Comparison of ENCODE assay signal across 25 mouse cellular contexts in genomic region chr7:139516661-139517016, GRCm38 (mm10).
DNase-seq lines count a peak whose midpoint lies in the region; ATAC-seq and TF ChIP-seq lines count a peak whose summit lies in the region.
"Had no signal": no experiment of that assay in that cellular context is flagged by ENCODE, and none has a peak within 500 bp of the region (broad histone marks: within the 10 kb centered on the region; RNA-seq: fewer than 3 reads in every experiment).

No protein-coding gene starts in this region.

- peak overlapping the region; percentile 75 for H3K27ac ChIP-seq in heart, embryonic 15.5 days
- no peak overlapping the region for H3K27ac ChIP-seq in midbrain, embryonic 11.5 days (ENCODE audit: low read depth, low read length)
- H3K27ac ChIP-seq in midbrain, postnatal 0 days (ENCODE audit: low read depth, low read length), result no peak overlapping the region
- H3K27ac ChIP-seq in intestine, postnatal 0 days (ENCODE audit: low read depth, low read length), result peak overlapping the region; percentile 68
- H3K27ac ChIP-seq: embryonic facial prominence, embryonic 13.5 days; forebrain, embryonic 15.5 days; hindbrain, embryonic 10.5 days; layer of hippocampus, adult 2 months; liver, embryonic 15.5 days; lung, embryonic 15.5 days; neural tube, embryonic 13.5 days; stomach, embryonic 15.5 days had no signal

- peaks cover 14% of the 10 kb centered on the region; the same call in 1 of the 2 replicates for H3K36me3 ChIP-seq in heart, embryonic 15.5 days
- no peaks in the 10 kb centered on the region for H3K36me3 ChIP-seq in midbrain, embryonic 11.5 days (ENCODE audit: control insufficient read depth, insufficient read depth, low read length)
- peaks cover 5% of the 10 kb centered on the region for H3K36me3 ChIP-seq in midbrain, postnatal 0 days (ENCODE audit: insufficient read depth, low read length)
- H3K36me3 ChIP-seq in intestine, postnatal 0 days (ENCODE audit: control insufficient read depth, insufficient read depth), result peaks cover 34% of the 10 kb centered on the region; the same call in 1 of the 2 replicates
- H3K36me3 ChIP-seq: forebrain, embryonic 15.5 days; liver, embryonic 15.5 days; neural tube, embryonic 13.5 days had no signal

- no peak overlapping the region for H3K4me2 ChIP-seq in heart, embryonic 15.5 days
- H3K4me2 ChIP-seq in midbrain, embryonic 11.5 days, result no peak overlapping the region
- no peak overlapping the region for H3K4me2 ChIP-seq in midbrain, postnatal 0 days (ENCODE audit: low read depth, low read length, poor library complexity, severe bottlenecking)
- H3K4me2 ChIP-seq in intestine, postnatal 0 days (replicated peaks; ENCODE audit: low read depth), result no peak overlapping the region
- H3K4me2 ChIP-seq: embryonic facial prominence, embryonic 13.5 days; forebrain, embryonic 15.5 days; liver, embryonic 15.5 days; lung, embryonic 15.5 days; neural tube, embryonic 13.5 days; stomach, embryonic 15.5 days had no signal

- TF ChIP-seq CTCF in midbrain, postnatal 0 days (IDR thresholded peaks at IDR 0.05), result no peak
- no peak for TF ChIP-seq CTCF in intestine, postnatal 0 days (IDR thresholded peaks at IDR 0.05; ENCODE audit: low read depth)

- H3K4me3 ChIP-seq in heart, embryonic 15.5 days, result no peak overlapping the region
- no peak overlapping the region for H3K4me3 ChIP-seq in midbrain, embryonic 11.5 days (ENCODE audit: low read depth, low read length)
- no peak overlapping the region for H3K4me3 ChIP-seq in midbrain, postnatal 0 days (ENCODE audit: low read depth, low read length)
- H3K4me3 ChIP-seq in intestine, postnatal 0 days (ENCODE audit: low read depth, low read length), result no peak overlapping the region
- H3K4me3 ChIP-seq: embryonic facial prominence, embryonic 13.5 days; forebrain, embryonic 15.5 days; hindbrain, embryonic 10.5 days; layer of hippocampus, adult 2 months; liver, embryonic 15.5 days; lung, embryonic 15.5 days; megakaryocyte, embryonic 14.5 days; neural tube, embryonic 13.5 days; stomach, embryonic 15.5 days had no signal

- H3K9ac ChIP-seq in heart, embryonic 15.5 days, result no peak overlapping the region
- H3K9ac ChIP-seq in midbrain, embryonic 11.5 days (ENCODE audit: low read length), result no peak overlapping the region
- no peak overlapping the region for H3K9ac ChIP-seq in midbrain, postnatal 0 days (replicated peaks; ENCODE audit: low read length, poor library complexity, severe bottlenecking)
- no peak overlapping the region for H3K9ac ChIP-seq in intestine, postnatal 0 days (ENCODE audit: low read depth, low read length)
- H3K9ac ChIP-seq: embryonic facial prominence, embryonic 13.5 days; forebrain, embryonic 15.5 days; liver, embryonic 15.5 days; lung, embryonic 15.5 days; neural tube, embryonic 13.5 days; stomach, embryonic 15.5 days had no signal

- ATAC-seq in heart, embryonic 15.5 days (replicated peaks; ENCODE audit: insufficient number of reproducible peaks, insufficient read depth, low FRiP score, low read depth), result peak; percentile 63
- no peak for ATAC-seq in midbrain, embryonic 11.5 days (ENCODE audit: low FRiP score)
- ATAC-seq in midbrain, postnatal 0 days (ENCODE audit: low FRiP score), result no peak
- peak; percentile 93 for ATAC-seq in intestine, postnatal 0 days
- ATAC-seq: hindbrain, embryonic 16.5 days had no signal

- WGBS in heart, embryonic 15.5 days, result 68% methylated on average over 5 of the region's 5 CpGs
- WGBS in midbrain, embryonic 11.5 days, result 90% methylated on average over 5 of the region's 5 CpGs
- 92% methylated on average over 5 of the region's 5 CpGs for WGBS in midbrain, postnatal 0 days
- WGBS in intestine, postnatal 0 days, result 71% methylated on average over 5 of the region's 5 CpGs

- no peaks in the 10 kb centered on the region for H3K9me3 ChIP-seq in heart, embryonic 15.5 days (replicated peaks)
- no peaks in the 10 kb centered on the region for H3K9me3 ChIP-seq in midbrain, embryonic 11.5 days (ENCODE audit: control insufficient read depth, low read length)
- H3K9me3 ChIP-seq in midbrain, postnatal 0 days (ENCODE audit: low read length), result no peaks in the 10 kb centered on the region
- no peaks in the 10 kb centered on the region for H3K9me3 ChIP-seq in intestine, postnatal 0 days (ENCODE audit: control insufficient read depth)
- H3K9me3 ChIP-seq: embryonic facial prominence, embryonic 13.5 days; forebrain, embryonic 15.5 days; hindbrain, embryonic 10.5 days; liver, embryonic 15.5 days; lung, embryonic 15.5 days; megakaryocyte, embryonic 14.5 days; neural tube, embryonic 13.5 days; stomach, embryonic 15.5 days had no signal

- no peak for DNase-seq in heart, adult 18-20 months
- DNase-seq in midbrain, embryonic 11.5 days (ENCODE audit: low spot score, missing footprints), result peak; percentile 81
- no peak for DNase-seq in midbrain, postnatal 0 days (ENCODE audit: low spot score)
- DNase-seq in urinary bladder, postnatal 4 days (ENCODE audit: low spot score in 2 of 2), result no peak
- no peak for DNase-seq in right cerebral cortex, adult 18-20 months
- DNase-seq: cerebellum, adult 2 months; cerebellum, postnatal 36 days; embryo, embryonic 11 days; layer of hippocampus, postnatal 36 days; liver; midbrain, embryonic 14.5 days; thymus, adult 18-20 months; thymus, postnatal 36 days had no signal

- H3K4me1 ChIP-seq in heart, embryonic 15.5 days (replicated peaks), result peaks cover 26% of the 10 kb centered on the region
- no peaks in the 10 kb centered on the region for H3K4me1 ChIP-seq in midbrain, embryonic 11.5 days (ENCODE audit: control insufficient read depth, insufficient read depth, low read length)
- H3K4me1 ChIP-seq in midbrain, postnatal 0 days (ENCODE audit: insufficient read depth, low read length), result no peaks in the 10 kb centered on the region
- no peaks in the 10 kb centered on the region; the same call in 1 of the 2 replicates for H3K4me1 ChIP-seq in intestine, postnatal 0 days (replicated peaks; ENCODE audit: control insufficient read depth, insufficient read depth, low read length)
- H3K4me1 ChIP-seq: liver, embryonic 15.5 days; lung, embryonic 15.5 days; stomach, embryonic 15.5 days had no signal

- no peaks in the 10 kb centered on the region for H3K27me3 ChIP-seq in heart, embryonic 15.5 days
- peaks cover 2% of the 10 kb centered on the region; the same call in 1 of the 2 replicates for H3K27me3 ChIP-seq in midbrain, embryonic 11.5 days (ENCODE audit: control insufficient read depth, insufficient read depth, low read length)
- H3K27me3 ChIP-seq in midbrain, postnatal 0 days (ENCODE audit: insufficient read depth, low read length), result no peaks in the 10 kb centered on the region; the same call in 1 of the 2 replicates
- H3K27me3 ChIP-seq in intestine, postnatal 0 days (replicated peaks; ENCODE audit: control insufficient read depth, insufficient read depth, low read length), result no peaks in the 10 kb centered on the region
- H3K27me3 ChIP-seq: embryonic facial prominence, embryonic 13.5 days; forebrain, embryonic 15.5 days; liver, embryonic 15.5 days; lung, embryonic 15.5 days; megakaryocyte, embryonic 14.5 days; stomach, embryonic 15.5 days had no signal

Comparison
In these comparisons a context has a peak if more than half of its experiments do, and no peak if none do; other contexts are left out.
1. ATAC-seq: peak in heart, embryonic 15.5 days (single experiment) and intestine, postnatal 0 days (single experiment); none in midbrain, embryonic 11.5 days (single experiment) and midbrain, postnatal 0 days (single experiment).
2. H3K27ac ChIP-seq: peak in heart, embryonic 15.5 days (single experiment) and intestine, postnatal 0 days (single experiment); none in midbrain, embryonic 11.5 days (single experiment) and midbrain, postnatal 0 days (single experiment).